17 mouse cellular contexts compared by ENCODE assay signal in the genomic region with DNA sequence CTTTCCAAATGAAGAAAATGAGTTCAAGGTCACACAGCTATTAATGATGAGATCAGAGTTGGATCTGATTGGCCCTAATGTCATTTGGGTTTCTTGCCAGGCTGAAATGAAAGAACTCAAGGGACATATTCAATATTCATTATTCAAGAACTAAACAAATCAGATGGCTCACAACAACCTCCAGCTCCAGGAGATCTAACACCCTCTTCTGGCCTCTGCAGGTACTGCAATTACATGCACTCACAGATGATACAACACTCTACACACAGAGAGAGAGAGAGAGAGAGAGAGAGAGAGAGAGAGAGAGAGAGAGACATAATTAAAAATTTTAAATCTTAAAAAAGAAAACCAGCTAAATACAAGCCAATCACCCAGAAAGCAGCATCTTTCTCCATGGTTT.
DNase-seq lines count a peak whose midpoint lies in the region; ATAC-seq and TF ChIP-seq lines count a peak whose summit lies in the region.
"Had no signal": no experiment of that assay in that cellular context is flagged by ENCODE, and none has a peak within 500 bp of the region (broad histone marks: within the 10 kb centered on the region; RNA-seq: fewer than 3 reads in every experiment).

No protein-coding gene starts in this region.

- no peak overlapping the region for H3K27ac ChIP-seq in lung, embryonic 14.5 days (ENCODE audit: low read depth)
- no peak overlapping the region for H3K27ac ChIP-seq in MEL (ENCODE audit: control insufficient read depth, low read depth, low read length)
- H3K27ac ChIP-seq: embryonic facial prominence, embryonic 13.5 days; heart, embryonic 13.5 days; midbrain, embryonic 12.5 days; neural tube, embryonic 15.5 days had no signal

- no peak for TF ChIP-seq EP300 in MEL (IDR thresholded peaks at IDR 0.05; ENCODE audit: low read depth in 1 of 2, low read length in 2 of 2)

- no peak for ATAC-seq in lung, embryonic 14.5 days (ENCODE audit: insufficient read depth)
- ATAC-seq: forebrain, embryonic 14.5 days had no signal

- no peaks in the 10 kb centered on the region for H3K27me3 ChIP-seq in lung, embryonic 14.5 days (ENCODE audit: insufficient read depth, low read length)
- H3K27me3 ChIP-seq in MEL (ENCODE audit: control insufficient read depth in 1 of 2, insufficient read depth in 2 of 2, low read length in 2 of 2): no peaks in the 10 kb centered on the region; a peak in 1 of 4 replicates
- H3K27me3 ChIP-seq: embryonic facial prominence, embryonic 13.5 days; heart, embryonic 13.5 days; midbrain, embryonic 12.5 days; neural tube, embryonic 15.5 days had no signal

- peak; percentile 29; the same call in 1 of the 2 replicates for TF ChIP-seq CTCF in lung, embryonic 14.5 days (IDR thresholded peaks at IDR 0.05; ENCODE audit: low read depth)
- peak; percentile 32 to 50 (median 34); a peak in 5 of 6 replicates for TF ChIP-seq CTCF in MEL (IDR thresholded peaks at IDR 0.05 in 2 of 3, conservative IDR thresholded peaks at IDR 0.05 in 1 of 3; ENCODE audit: control insufficient read depth in 1 of 3, insufficient read depth in 1 of 3, low read depth in 2 of 3, low read length in 3 of 3, poor library complexity in 1 of 3, severe bottlenecking in 1 of 3)

- peak; percentile 46 for TF ChIP-seq RAD21 in MEL (IDR thresholded peaks at IDR 0.05; ENCODE audit: low read depth, low read length)

- TF ChIP-seq POLR2A in MEL (IDR thresholded peaks at IDR 0.05; ENCODE audit: control insufficient read depth in 1 of 2, insufficient read depth in 1 of 2, low read depth in 1 of 2, low read length in 2 of 2, poor library complexity in 1 of 2): no peak

- H3K9ac ChIP-seq in lung, embryonic 14.5 days: no peak overlapping the region
- no peak overlapping the region for H3K9ac ChIP-seq in MEL (ENCODE audit: control insufficient read depth, low read depth, low read length, poor library complexity, severe bottlenecking)
- H3K9ac ChIP-seq: embryonic facial prominence, embryonic 13.5 days; heart, embryonic 13.5 days; midbrain, embryonic 12.5 days; neural tube, embryonic 15.5 days had no signal

- H3K79me2 ChIP-seq in MEL (ENCODE audit: control insufficient read depth, insufficient read depth, low read length, poor library complexity): no peaks in the 10 kb centered on the region

- no peaks in the 10 kb centered on the region for H3K4me1 ChIP-seq in lung, embryonic 14.5 days (ENCODE audit: insufficient read depth)
- H3K4me1 ChIP-seq in MEL (ENCODE audit: control insufficient read depth in 1 of 2, insufficient read depth in 2 of 2, low read length in 2 of 2): no peaks in the 10 kb centered on the region
- H3K4me1 ChIP-seq: embryonic facial prominence, embryonic 13.5 days; heart, embryonic 13.5 days; midbrain, embryonic 12.5 days; neural tube, embryonic 15.5 days had no signal

- H3K9me3 ChIP-seq in lung, embryonic 14.5 days (ENCODE audit: low read depth, low read length): no peaks in the 10 kb centered on the region
- no peaks in the 10 kb centered on the region for H3K9me3 ChIP-seq in MEL (replicated peaks; ENCODE audit: insufficient read depth, low read length)
- H3K9me3 ChIP-seq: embryonic facial prominence, embryonic 13.5 days; neural tube, embryonic 15.5 days had no signal

- no peak overlapping the region for H3K4me3 ChIP-seq in lung, embryonic 14.5 days (ENCODE audit: low read depth, low read length)
- H3K4me3 ChIP-seq in MEL (ENCODE audit: control insufficient read depth in 1 of 2, insufficient read depth in 1 of 2, low read depth in 2 of 2, low read length in 2 of 2): no peak overlapping the region
- H3K4me3 ChIP-seq: embryonic facial prominence, embryonic 13.5 days; heart, embryonic 13.5 days; midbrain, embryonic 12.5 days; neural tube, embryonic 15.5 days had no signal

- no peaks in the 10 kb centered on the region for H3K36me3 ChIP-seq in lung, embryonic 14.5 days (ENCODE audit: insufficient read depth)
- no peaks in the 10 kb centered on the region for H3K36me3 ChIP-seq in MEL (ENCODE audit: control insufficient read depth in 1 of 2, insufficient read depth in 2 of 2, low read length in 2 of 2)
- H3K36me3 ChIP-seq: embryonic facial prominence, embryonic 13.5 days; G1E; heart, embryonic 13.5 days; midbrain, embryonic 12.5 days; neural tube, embryonic 15.5 days had no signal

- peak; percentile 14 for DNase-seq in gastrocnemius, adult 18-20 months (ENCODE audit: low spot score)
- DNase-seq in gastrocnemius, postnatal 25 days: no peak
- peak; percentile 17 for DNase-seq in lung, embryonic 14.5 days
- DNase-seq in lung, postnatal 4 days: no peak
- peak; percentile 39 for DNase-seq in MEL (ENCODE audit: low read depth, low spot score)
- DNase-seq in skeletal muscle tissue, adult 2 months (ENCODE audit: low read depth, low spot score): peak; percentile 12
- DNase-seq in kidney, adult 18-20 months: no peak
- DNase-seq in lung, postnatal 10 days: no peak
- DNase-seq: cerebellum, adult 9-10 months; left cerebral cortex, postnatal 4 days; lung, adult 18-20 months had no signal

- no peak overlapping the region for H3K4me2 ChIP-seq in lung, embryonic 14.5 days
- H3K4me2 ChIP-seq: embryonic facial prominence, embryonic 13.5 days; heart, embryonic 13.5 days; midbrain, embryonic 12.5 days; neural tube, embryonic 15.5 days had no signal

TF ChIP-seq in MEL, 35 proteins besides CTCF, POLR2A, EP300 and RAD21:
- TF ChIP-seq ELF1 (IDR thresholded peaks at IDR 0.05; ENCODE audit: low read depth, low read length): no peak
- no peak for TF ChIP-seq BHLHE40 (IDR thresholded peaks at IDR 0.05; ENCODE audit: borderline replicate concordance, low read depth, low read length)
- TF ChIP-seq MEF2A (IDR thresholded peaks at IDR 0.05; ENCODE audit: extremely low read depth, insufficient replicate concordance, low read depth, low read length, poor library complexity, severe bottlenecking): no peak
- TF ChIP-seq TCF12 (IDR thresholded peaks at IDR 0.05; ENCODE audit: low read depth, low read length): no peak
- no peak for TF ChIP-seq USF2 (IDR thresholded peaks at IDR 0.05; ENCODE audit: borderline replicate concordance in 1 of 2, insufficient read depth in 1 of 2, low read depth in 1 of 2, low read length in 2 of 2)
- TF ChIP-seq TBP (IDR thresholded peaks at IDR 0.05; ENCODE audit: low read depth, low read length): no peak
- TF ChIP-seq E2F4 (IDR thresholded peaks at IDR 0.05; ENCODE audit: borderline replicate concordance, low read depth, low read length): no peak
- no peak for TF ChIP-seq MYB (IDR thresholded peaks at IDR 0.05; ENCODE audit: low read depth, low read length)
- TF ChIP-seq ZC3H11A (IDR thresholded peaks at IDR 0.05; ENCODE audit: low read depth, low read length): peak; percentile 21; the same call in 1 of the 2 replicates
- no peak for TF ChIP-seq GABPA (IDR thresholded peaks at IDR 0.05; ENCODE audit: low read depth, low read length)
- peak; percentile 54 for TF ChIP-seq SMC3 (IDR thresholded peaks at IDR 0.05; ENCODE audit: low read depth, low read length)
- TF ChIP-seq NRF1 (IDR thresholded peaks at IDR 0.05; ENCODE audit: insufficient read depth, low read depth, low read length, poor library complexity, severe bottlenecking): no peak

Comparison
In these comparisons a context has a peak if more than half of its experiments do, and no peak if none do; other contexts are left out.
1. DNase-seq: peak in gastrocnemius, adult 18-20 months (single experiment), lung, embryonic 14.5 days (single experiment), MEL (single experiment) and skeletal muscle tissue, adult 2 months (single experiment); none in gastrocnemius, postnatal 25 days (single experiment), lung, postnatal 4 days (0 of 2), kidney, adult 18-20 months (single experiment) and lung, postnatal 10 days (single experiment).